Mouse (Mus musculus) T-helper 2 cell (primary cell): ENCODE measurements around the gene D930007J09Rik.

Experiments
- in situ Hi-C: fragments of 300-600 bp; cut with MboI, MseI; formaldehyde crosslinking; loops from one replicate; pipeline ENCODE4 v1.15.1; 2025; ENCODE audit warnings: high pct_unique_total_duplicates

Gene D930007J09Rik

GRCm38 (mm10) chr13:32821671-32822070, 19.0 kb upstream of the D930007J09Rik start:
- in situ Hi-C loops: no loop called here

GRCm38 (mm10) chr13:32819926-32820325, 17.3 kb upstream of the D930007J09Rik start:
- in situ Hi-C loops: no loop called here

GRCm38 (mm10) chr13:32819241-32819640, 16.6 kb upstream of the D930007J09Rik start:
- in situ Hi-C loops: no loop called here

- in situ Hi-C loops: no loop called here
These were observed 5.0 kb upstream of the D930007J09Rik start for GRCm38 (mm10) chr13:32807624-32808023.

GRCm38 (mm10) chr13:32806820-32807219, 4.2 kb upstream of the D930007J09Rik start:
- in situ Hi-C loops: no loop called here

GRCm38 (mm10) chr13:32803701-32804345, 1.2 kb upstream of the D930007J09Rik start:
- in situ Hi-C loops: loop anchor here (5.0 kb wide), 1 partner anchor 203 kb away; no protein-coding TSS in a partner anchor

GRCm38 (mm10) chr13:32801693-32802221, 892 bp downstream of the D930007J09Rik start, which contains the start of gene Wrnip1:
Gene Wrnip1, plus strand, starts transcription at chr13:32802038.
- in situ Hi-C loops: loop anchor here (5.0 kb wide), 1 partner anchor 206 kb away; no protein-coding TSS in a partner anchor

GRCm38 (mm10) chr13:32800859-32801258, 1.8 kb downstream of the D930007J09Rik start:
- in situ Hi-C loops: loop anchor here (5.0 kb wide), 1 partner anchor 206 kb away; no protein-coding TSS in a partner anchor

GRCm38 (mm10) chr13:32799131-32799530, 3.5 kb downstream of the D930007J09Rik start:
- in situ Hi-C loops: no loop called here

GRCm38 (mm10) chr13:32797085-32797484, 5.6 kb downstream of the D930007J09Rik start:
- in situ Hi-C loops: no loop called here

- in situ Hi-C loops: no loop called here
These were observed 7.5 kb downstream of the D930007J09Rik start for GRCm38 (mm10) chr13:32795166-32795565.

- in situ Hi-C loops: no loop called here
These were observed 8.0 kb downstream of the D930007J09Rik start for GRCm38 (mm10) chr13:32794619-32795018.

GRCm38 (mm10) chr13:32789781-32790180, 12.9 kb downstream of the D930007J09Rik start:
- in situ Hi-C loops: no loop called here

GRCm38 (mm10) chr13:32787584-32787983, 15.1 kb downstream of the D930007J09Rik start:
- in situ Hi-C loops: no loop called here

- in situ Hi-C loops: no loop called here
These were observed 18.8 kb downstream of the D930007J09Rik start, which contains the start of gene Mylk4 for GRCm38 (mm10) chr13:32783816-32784215. Gene Mylk4, minus strand, starts transcription at chr13:32783954.

GRCm38 (mm10) chr13:32783055-32783454, 19.6 kb downstream of the D930007J09Rik start:
- in situ Hi-C loops: no loop called here

- in situ Hi-C loops: no loop called here
These were observed 23.8 kb downstream of the D930007J09Rik start for GRCm38 (mm10) chr13:32778861-32779260.

GRCm38 (mm10) chr13:32776350-32776749, 26.3 kb downstream of the D930007J09Rik start:
- in situ Hi-C loops: no loop called here

- in situ Hi-C loops: no loop called here
These were observed 26.8 kb downstream of the D930007J09Rik start for GRCm38 (mm10) chr13:32775889-32776288.

GRCm38 (mm10) chr13:32769960-32770359, 32.7 kb downstream of the D930007J09Rik start:
- in situ Hi-C loops: no loop called here

- in situ Hi-C loops: no loop called here
These were observed 34.5 kb downstream of the D930007J09Rik start for GRCm38 (mm10) chr13:32768104-32768503.

GRCm38 (mm10) chr13:32764448-32764847, 38.2 kb downstream of the D930007J09Rik start:
- in situ Hi-C loops: no loop called here

GRCm38 (mm10) chr13:32763141-32763540, 39.5 kb downstream of the D930007J09Rik start:
- in situ Hi-C loops: no loop called here
